2 mouse cellular contexts compared by ENCODE assay signal in genomic region chr11:80332709-80333400, GRCm38 (mm10).
TF ChIP-seq lines count a peak whose summit lies in the region.

No protein-coding gene starts in this region.

TF ChIP-seq in CH12.LX, 34 proteins besides CTCF, POLR2A, EP300 and RAD21:
- TF ChIP-seq IRF4 (IDR thresholded peaks at IDR 0.05; ENCODE audit: low read depth, low read length) (peak; percentile 30; the same call in 1 of the 2 replicates), HCFC1 (IDR thresholded peaks at IDR 0.05; ENCODE audit: low read depth, low read length) (no peak)

TF ChIP-seq in MEL, 35 proteins besides CTCF, POLR2A, EP300 and RAD21:
- no peak for TF ChIP-seq UBTF (IDR thresholded peaks at IDR 0.05; ENCODE audit: borderline replicate concordance, insufficient read depth, low read depth, low read length)
- no peak for TF ChIP-seq MYB (IDR thresholded peaks at IDR 0.05; ENCODE audit: low read depth, low read length)
- TF ChIP-seq MYC (IDR thresholded peaks at IDR 0.05; ENCODE audit: low read depth, low read length), result no peak
- TF ChIP-seq MAFK (IDR thresholded peaks at IDR 0.05; ENCODE audit: borderline replicate concordance, low read depth, low read length), result no peak
- TF ChIP-seq MAZ (IDR thresholded peaks at IDR 0.05; ENCODE audit: low read depth, low read length), result no peak
- no peak for TF ChIP-seq CHD2 (IDR thresholded peaks at IDR 0.05; ENCODE audit: low read length)
- no peak for TF ChIP-seq ZKSCAN1 (IDR thresholded peaks at IDR 0.05; ENCODE audit: low read depth, low read length)
- no peak for TF ChIP-seq TCF12 (IDR thresholded peaks at IDR 0.05; ENCODE audit: low read depth, low read length)
- TF ChIP-seq POLR2AphosphoS5 (IDR thresholded peaks at IDR 0.05; ENCODE audit: borderline replicate concordance, low read depth, low read length), result no peak
- TF ChIP-seq ETS1 (IDR thresholded peaks at IDR 0.05; ENCODE audit: low read depth, low read length), result no peak
- no peak for TF ChIP-seq MEF2A (IDR thresholded peaks at IDR 0.05; ENCODE audit: extremely low read depth, insufficient replicate concordance, low read depth, low read length, poor library complexity, severe bottlenecking)
- TF ChIP-seq KAT2A (conservative IDR thresholded peaks at IDR 0.05; ENCODE audit: low read depth, low read length), result no peak
TF ChIP-seq in MEL: peak in this region for 0.
